Mouse (Mus musculus) limb, embryonic 11.5 days (tissue): ENCODE data around the gene Cdh23. TPM values are rescaled to one million over a fixed set of nuclear protein-coding genes. Genes with fewer than 3 reads are reported as not detected.

Source experiments
- ATAC-seq: fragments of 200-750 bp; cut with Nextera tagmentation; 2 replicates; pipeline ENCODE4 v1.8.0; 2017; ENCODE audit warnings: low read depth; ENCODE audit not compliant: insufficient number of reproducible peaks, low FRiP score, low TSS enrichment
- DNase-seq: peaks from one replicate; pipeline ENCODE4 v3.0.0-alpha.2; 2015; ENCODE audit warnings: low spot score
- H3K27ac ChIP-seq: fragments of 300-500 bp; sonication (generic); replicated peaks from 2 replicates; pipeline ENCODE4 v1.5.1; 2014; ENCODE audit warnings: low read depth, mild to moderate bottlenecking, low read length
- H3K27me3 ChIP-seq: fragments of 300-500 bp; sonication (generic); 2 replicates; pipeline ENCODE4 v1.6.1; 2014; ENCODE audit warnings: mild to moderate bottlenecking, low read length, mixed read lengths; ENCODE audit not compliant: control insufficient read depth, insufficient read depth
- H3K36me3 ChIP-seq: fragments of 300-500 bp; sonication (generic); 2 replicates; pipeline ENCODE4 v1.6.1; 2014; ENCODE audit warnings: mild to moderate bottlenecking, low read length, moderate library complexity, mixed read lengths; ENCODE audit not compliant: control insufficient read depth, insufficient read depth
- H3K4me1 ChIP-seq: fragments of 300-500 bp; sonication (generic); 2 replicates; pipeline ENCODE4 v1.6.1; 2014; ENCODE audit warnings: low read length, mixed read lengths; ENCODE audit not compliant: control insufficient read depth, insufficient read depth
- H3K4me2 ChIP-seq: fragments of 300-500 bp; sonication (generic); 2 replicates; pipeline ENCODE4 v1.6.1; 2014; ENCODE audit warnings: low read depth, mild to moderate bottlenecking, moderate library complexity; ENCODE audit not compliant: severe bottlenecking
- H3K4me3 ChIP-seq: fragments of 300-500 bp; sonication (generic); 2 replicates; pipeline ENCODE4 v1.5.1; 2014; ENCODE audit warnings: low read depth, low read length
- H3K9ac ChIP-seq: fragments of 300-500 bp; sonication (generic); 2 replicates; pipeline ENCODE4 v1.6.1; 2014; ENCODE audit warnings: mild to moderate bottlenecking, low read length
- H3K9me3 ChIP-seq: fragments of 300-500 bp; sonication (generic); 2 replicates; pipeline ENCODE4 v1.6.1; 2016; ENCODE audit warnings: low read length; ENCODE audit not compliant: control insufficient read depth
- WGBS: fragments of 180-500 bp; shearing (Covaris S2); extraction: QIAGEN DNeasy Blood & Tissue Kit; methylation state at CpG from one replicate; pipeline ENCODE4 v1.1.7; 2014; 5-methylcytosine and 5-hydroxymethylcytosine counted together
- polyA plus RNA-seq: library from polyadenylated mRNA; unstranded; fragments of >200 nt; fragmentation: Nextera tagmentation; extraction: Ambion mirVana; gene quantifications from 2 replicates; pipeline ENCODE4 v1.2.1, GENCODE M21; 2014

The Cdh23 gene
- polyA plus RNA-seq, 1 experiment from 2014 or later, result 0.16 TPM

- Histone ChIP-seq H3K27me3 (no peaks in the 10 kb centered on the region), H3K9ac (no peak overlapping the region), H3K9me3 (no peaks in the 10 kb centered on the region), H3K4me2 (no peak overlapping the region), H3K4me1 (no peaks in the 10 kb centered on the region), H3K27ac (no peak overlapping the region), H3K36me3 (no peaks in the 10 kb centered on the region), H3K4me3 (no peak overlapping the region)
- DNase-seq, result peak; percentile 83
- WGBS, result 16% methylated on average over 3 of the region's 3 CpGs
- ATAC-seq, result no peak
These were observed 278.2 kb downstream of the Cdh23 start for GRCm38 (mm10) chr10:60418137-60418536.

GRCm38 (mm10) chr10:60417041-60417440 lies 279.2 kb downstream of the Cdh23 start:
- Histone ChIP-seq H3K9me3 (no peaks in the 10 kb centered on the region), H3K4me1 (no peaks in the 10 kb centered on the region), H3K36me3 (no peaks in the 10 kb centered on the region), H3K27me3 (no peaks in the 10 kb centered on the region), H3K9ac (no peak overlapping the region), H3K4me3 (no peak overlapping the region), H3K27ac (no peak overlapping the region), H3K4me2 (no peak overlapping the region)
- 84% methylated on average over 2 of the region's 2 CpGs for WGBS
- ATAC-seq (no peak), DNase-seq (no peak)

- no peaks in the 10 kb centered on the region for H3K27me3 ChIP-seq
- 88% methylated on average over 2 of the region's 2 CpGs for WGBS
- no peak overlapping the region for H3K4me2 ChIP-seq
- no peak overlapping the region for H3K9ac ChIP-seq
- H3K4me1 ChIP-seq, result no peaks in the 10 kb centered on the region
- no peak overlapping the region for H3K27ac ChIP-seq
- DNase-seq (no peak), ATAC-seq (no peak)
- H3K4me3 ChIP-seq, result no peak overlapping the region
- no peaks in the 10 kb centered on the region for H3K9me3 ChIP-seq
- no peaks in the 10 kb centered on the region for H3K36me3 ChIP-seq
These were observed 282.5 kb downstream of the Cdh23 start for GRCm38 (mm10) chr10:60413756-60414155.

GRCm38 (mm10) chr10:60411794-60412193 lies 284.5 kb downstream of the Cdh23 start:
- no peaks in the 10 kb centered on the region for H3K4me1 ChIP-seq
- no peaks in the 10 kb centered on the region for H3K27me3 ChIP-seq
- WGBS, result 26% methylated on average over 5 of the region's 5 CpGs
- no peak overlapping the region for H3K4me2 ChIP-seq
- H3K27ac ChIP-seq, result no peak overlapping the region
- no peaks in the 10 kb centered on the region for H3K36me3 ChIP-seq
- ATAC-seq, result no peak
- H3K9ac ChIP-seq, result no peak overlapping the region
- H3K9me3 ChIP-seq, result no peaks in the 10 kb centered on the region
- H3K4me3 ChIP-seq, result no peak overlapping the region
- DNase-seq, result peak; percentile 24

GRCm38 (mm10) chr10:60407831-60408230 lies 288.5 kb downstream of the Cdh23 start:
- Histone ChIP-seq H3K9me3 (no peaks in the 10 kb centered on the region), H3K27me3 (no peaks in the 10 kb centered on the region), H3K4me1 (no peaks in the 10 kb centered on the region), H3K27ac (no peak overlapping the region), H3K4me3 (no peak overlapping the region), H3K4me2 (no peak overlapping the region), H3K36me3 (no peaks in the 10 kb centered on the region), H3K9ac (no peak overlapping the region)
- WGBS, result 4% methylated on average over 5 of the region's 5 CpGs
- ATAC-seq (no peak), DNase-seq (peak; percentile 85)

- no peak for ATAC-seq
- no peak overlapping the region for H3K9ac ChIP-seq
These were observed 290.7 kb downstream of the Cdh23 start for GRCm38 (mm10) chr10:60405460-60406177.

GRCm38 (mm10) chr10:60400507-60401295 lies 295.6 kb downstream of the Cdh23 start:
- ATAC-seq (no peak), DNase-seq (no peak)
- H3K4me3 ChIP-seq, result no peak overlapping the region
- 82% methylated on average over 11 of the region's 11 CpGs for WGBS
- no peak overlapping the region for H3K9ac ChIP-seq
- no peak overlapping the region for H3K27ac ChIP-seq
- no peaks in the 10 kb centered on the region for H3K4me1 ChIP-seq
- no peaks in the 10 kb centered on the region for H3K36me3 ChIP-seq
- no peak overlapping the region for H3K4me2 ChIP-seq
- H3K27me3 ChIP-seq, result no peaks in the 10 kb centered on the region
- no peaks in the 10 kb centered on the region for H3K9me3 ChIP-seq

More at GRCm38 (mm10) chr10:60405460-60406177, 290.7 kb downstream of the Cdh23 start:
- H3K27ac ChIP-seq, result no peak overlapping the region
- no peak for DNase-seq
- H3K9me3 ChIP-seq, result no peaks in the 10 kb centered on the region
- H3K36me3 ChIP-seq, result no peaks in the 10 kb centered on the region
- H3K27me3 ChIP-seq, result no peaks in the 10 kb centered on the region
- H3K4me1 ChIP-seq, result no peaks in the 10 kb centered on the region
- H3K4me3 ChIP-seq, result no peak overlapping the region
- 66% methylated on average over 7 of the region's 7 CpGs for WGBS
- no peak overlapping the region for H3K4me2 ChIP-seq

GRCm38 (mm10) chr10:60399449-60399848 lies 296.8 kb downstream of the Cdh23 start, which contains the start of gene Gm17455:
Gene Gm17455, plus strand, starts transcription at chr10:60399726.
- Histone ChIP-seq H3K4me3 (no peak within 1 kb of the TSS), H3K36me3 (no peaks in the 10 kb centered on the region), H3K4me1 (no peaks in the 10 kb centered on the region), H3K4me2 (no peak within 1 kb of the TSS), H3K27me3 (no peaks in the 10 kb centered on the region), H3K9me3 (no peaks in the 10 kb centered on the region), H3K9ac (0 out of 2 replicates have a peak within 1 kb of the TSS, but pooled peaks have one; percentile 3), H3K27ac (no peak within 1 kb of the TSS)
- ATAC-seq (no peak), DNase-seq (no peak)
- WGBS, result 49% methylated on average over 7 of the region's 7 CpGs
